Mouse (Mus musculus) cerebellum, adult 18-20 months (tissue): ENCODE results near the gene Klhl3.

Experiments
- DNase-seq, 2 experiments: peaks; one replicate each; pipeline ENCODE4 v3.0.0; 2021

Klhl3 gene

DNA sequence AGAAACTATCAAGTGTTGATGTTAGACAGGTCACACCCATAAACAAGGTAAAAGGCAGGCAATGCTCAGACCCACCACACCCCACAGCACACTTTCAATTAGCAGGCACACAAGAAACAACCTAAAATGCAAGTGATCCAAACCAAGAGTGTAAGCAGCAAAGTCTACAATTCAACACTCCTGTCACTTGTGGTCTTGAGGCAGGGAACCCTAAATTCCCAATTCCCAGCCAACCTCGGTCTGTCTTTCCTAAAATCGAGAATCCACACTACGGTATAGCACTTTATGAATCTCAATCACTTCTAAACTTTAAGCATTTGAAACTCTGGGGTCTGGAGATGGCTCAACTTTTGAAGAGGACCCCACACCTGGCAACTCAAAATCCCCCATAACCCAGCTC lies 10.9 kb upstream of the Klhl3 start:
- DNase-seq: no peak

DNA sequence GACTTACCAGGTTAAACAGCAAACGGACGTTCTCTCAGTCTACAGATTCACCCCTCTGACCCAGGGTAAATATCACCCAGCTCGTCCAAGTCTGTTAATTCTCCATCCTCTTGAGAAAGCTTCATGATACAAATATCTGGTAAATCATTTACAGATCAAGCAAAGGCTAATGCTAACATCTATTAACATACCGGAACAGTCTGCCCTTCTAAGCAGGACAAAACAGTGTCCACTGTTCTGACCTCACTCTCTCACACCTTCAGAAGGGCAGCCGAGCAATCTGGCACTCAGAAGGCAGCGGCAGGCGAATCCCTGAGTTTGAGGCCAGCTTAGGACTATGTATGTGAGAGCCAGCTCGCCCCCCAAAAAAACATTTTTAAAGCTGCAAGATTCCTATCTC lies 10.0 kb upstream of the Klhl3 start:
- DNase-seq: no peak

DNA sequence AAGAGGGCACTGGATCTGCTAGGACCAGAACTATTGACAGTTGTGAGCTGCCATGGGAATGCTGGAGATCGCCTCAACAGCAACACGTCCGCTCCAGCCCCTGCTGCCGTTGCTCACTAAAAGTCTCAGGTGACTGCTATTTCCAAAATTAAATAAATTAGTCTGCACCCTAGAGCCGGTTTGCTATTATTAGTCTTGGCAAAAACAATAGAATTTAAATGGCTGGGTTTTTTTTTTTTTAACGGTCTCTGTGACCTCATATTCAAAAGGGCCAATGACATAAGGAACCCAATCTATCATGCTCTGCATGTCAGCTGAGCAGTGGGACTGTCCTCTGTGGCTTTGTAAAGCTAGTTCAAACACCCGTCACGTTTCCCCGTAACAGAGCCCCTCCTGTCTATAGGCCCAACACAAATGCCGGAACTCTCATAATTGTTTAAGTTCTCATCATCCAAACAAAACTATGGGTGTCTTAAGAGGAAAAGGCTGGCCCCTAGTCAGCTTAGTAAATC lies 9.4 kb upstream of the Klhl3 start:
- DNase-seq: no peak

DNA sequence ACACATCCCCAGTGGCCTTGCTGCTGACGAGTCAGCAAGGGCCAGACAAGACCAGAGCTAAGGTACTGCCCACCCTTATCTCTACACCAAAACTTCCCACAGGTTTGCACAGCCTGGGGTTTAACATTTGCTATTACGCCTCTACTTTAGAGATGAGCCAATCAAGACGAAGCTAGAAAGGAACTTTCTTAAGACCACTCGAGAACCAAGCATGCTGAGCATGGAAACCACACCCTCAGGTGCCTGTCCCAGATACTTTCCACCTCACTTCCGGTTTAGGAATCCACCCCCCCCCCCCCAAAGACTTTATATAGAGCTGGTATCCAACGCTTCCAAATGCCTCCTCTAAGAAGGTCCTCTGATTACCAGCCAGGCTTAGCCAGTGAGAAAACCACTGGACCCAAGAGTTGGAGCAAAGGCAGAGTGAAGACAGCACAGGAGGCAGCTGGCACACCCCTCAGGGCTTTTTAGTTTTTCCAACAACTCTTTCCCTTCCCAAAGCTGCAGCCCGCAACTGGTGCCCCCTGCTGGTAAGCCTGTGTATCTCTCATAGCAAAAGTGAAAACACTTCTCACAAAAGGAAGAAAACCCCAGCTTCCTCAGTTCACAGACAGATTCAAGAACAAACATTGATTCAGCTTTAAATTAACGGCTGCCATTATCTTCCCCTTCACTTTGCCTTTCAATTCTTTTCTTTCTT lies 4.1 kb upstream of the Klhl3 start:
- peak; percentile 63 to 72 for DNase-seq

DNA sequence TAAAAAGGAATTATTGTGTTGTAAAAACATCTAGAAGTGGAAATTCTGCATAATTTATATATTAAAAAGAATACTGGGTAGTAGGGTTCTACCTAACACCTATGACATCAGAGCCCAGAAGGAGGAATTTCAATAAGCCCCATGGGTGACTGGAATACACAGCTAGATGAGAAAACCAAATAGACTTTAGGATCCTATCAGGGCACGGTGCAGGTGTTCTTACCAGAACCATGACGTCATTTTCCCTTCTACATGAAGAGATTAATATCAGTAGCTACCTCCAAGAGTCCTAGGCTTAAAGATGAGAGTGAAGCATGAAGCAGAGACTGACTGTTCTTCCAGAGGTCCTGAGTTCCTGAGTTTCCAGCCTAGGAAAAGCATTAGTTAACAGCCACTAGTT lies 3.4 kb upstream of the Klhl3 start:
- DNase-seq: no peak

DNA sequence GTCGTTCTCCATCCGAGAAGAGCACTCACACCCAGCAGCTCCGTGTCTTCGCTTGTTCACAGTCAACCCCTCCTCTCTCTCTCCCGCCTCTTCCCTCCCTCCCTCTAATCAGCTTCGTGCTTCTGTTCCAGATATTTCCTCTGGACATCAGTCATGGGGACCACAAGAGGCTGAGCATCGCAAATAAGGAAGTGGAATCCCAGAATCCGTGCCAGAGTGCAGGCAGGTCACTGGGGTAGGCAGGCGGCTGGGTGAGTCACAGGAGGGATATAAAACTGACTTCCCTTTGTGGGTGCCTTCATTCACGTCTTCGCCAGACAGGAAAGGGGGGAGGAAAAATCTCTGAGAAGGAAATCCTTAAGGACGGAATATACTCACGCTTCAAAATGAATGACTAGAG lies 1.8 kb upstream of the Klhl3 start:
- no peak for DNase-seq

DNA sequence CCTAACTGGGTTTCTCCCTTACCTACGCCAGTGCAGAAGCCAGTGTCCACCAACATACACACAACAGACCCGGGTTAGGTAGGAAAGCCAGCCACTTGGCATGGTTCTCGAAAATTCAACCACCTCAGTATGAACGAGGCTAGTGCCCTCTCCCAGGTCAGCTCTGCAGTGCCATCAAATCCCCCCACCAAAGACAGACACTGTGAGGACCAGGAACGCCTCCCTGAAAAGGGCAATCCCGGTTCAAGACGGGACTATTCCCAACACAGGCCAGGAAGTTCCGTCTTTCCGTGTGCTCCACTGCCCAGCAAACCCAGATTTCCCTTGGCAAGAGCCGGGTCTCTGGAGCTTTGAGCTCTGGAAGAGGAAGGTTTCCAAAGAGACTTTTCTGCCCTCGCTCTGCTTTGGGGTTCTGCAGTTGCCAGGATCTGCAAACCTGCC lies 771 bp downstream of the Klhl3 start:
- peak; percentile 44 to 55 for DNase-seq

DNA sequence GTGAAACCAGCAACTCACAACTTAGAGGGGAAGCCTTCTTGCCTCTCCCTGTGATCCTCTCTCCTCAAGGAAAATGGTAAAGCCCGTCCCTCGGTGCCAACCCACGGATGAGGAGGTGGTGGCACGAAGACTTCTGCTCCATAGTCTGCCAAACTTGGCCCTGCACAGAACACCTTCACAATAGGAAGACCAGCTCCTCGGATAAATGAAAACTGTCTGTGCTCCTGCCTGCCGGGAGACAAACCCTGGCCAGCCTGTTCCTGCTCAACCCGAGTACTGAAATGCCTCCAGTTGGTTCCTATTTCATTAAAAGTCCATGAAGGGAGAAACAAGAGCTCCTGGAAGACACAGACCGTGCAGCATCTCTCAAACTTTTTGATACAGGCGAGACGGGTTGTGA lies 1.2 kb downstream of the Klhl3 start:
- peak; percentile 29 to 48 for DNase-seq

DNA sequence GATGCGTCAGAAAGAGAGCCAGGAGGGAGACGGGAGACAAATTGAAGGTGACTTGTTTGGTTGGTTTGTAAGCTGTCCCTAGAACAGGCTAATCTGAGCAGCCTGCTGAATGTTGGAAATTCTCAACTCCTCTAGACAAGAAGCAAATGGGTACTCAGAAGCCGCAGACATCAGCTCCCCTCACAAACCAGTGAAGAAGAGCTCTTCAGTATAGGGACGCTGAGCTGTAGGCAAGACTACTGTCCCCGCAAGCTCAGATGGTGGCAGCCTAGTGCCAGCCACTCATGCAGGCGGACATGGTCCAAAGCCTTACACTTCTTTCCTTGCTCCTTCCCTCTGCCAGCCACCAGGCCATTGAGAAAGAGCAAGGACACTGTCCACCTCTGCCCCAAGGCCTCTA lies 2.1 kb downstream of the Klhl3 start:
- peak; percentile 51 to 52 for DNase-seq

DNA sequence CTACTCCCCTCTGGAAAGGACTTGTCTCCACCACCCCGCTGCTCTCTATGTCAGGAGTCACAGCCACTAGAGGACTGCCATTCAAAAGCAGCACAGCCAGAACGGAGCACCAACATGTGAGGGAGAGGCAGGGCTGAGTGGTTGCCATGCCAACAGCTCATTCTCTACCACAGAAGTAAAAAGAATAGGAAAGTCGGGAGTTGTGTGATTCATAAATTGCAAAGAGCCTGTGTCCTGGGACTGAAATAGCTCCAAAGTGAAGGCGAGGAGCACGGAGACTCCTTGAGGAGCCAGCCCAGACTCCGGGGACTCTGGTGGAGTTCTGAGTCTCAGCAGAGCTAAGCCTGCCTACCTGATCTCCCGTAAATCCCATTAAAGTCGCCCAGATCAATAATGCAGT lies 22.7 kb downstream of the Klhl3 start:
- DNase-seq: no peak

DNA sequence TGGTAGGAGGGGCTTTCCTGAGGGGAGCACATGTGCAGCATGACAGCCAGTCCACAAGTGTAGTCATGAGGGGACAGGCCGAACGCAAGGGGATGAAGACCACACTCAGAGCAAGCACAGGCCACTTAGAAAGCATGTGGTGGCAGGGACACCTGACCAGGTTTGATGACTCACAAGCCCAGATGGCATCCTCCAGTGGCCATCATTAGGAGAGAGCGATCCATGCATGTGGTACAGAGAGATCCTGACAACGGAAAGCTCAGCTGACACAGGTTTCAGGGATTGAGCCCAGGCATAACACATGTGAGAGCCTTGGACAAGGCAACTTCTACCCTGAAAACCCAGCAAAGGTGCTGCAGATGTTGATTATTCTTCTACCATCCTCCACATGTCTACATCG lies 29.0 kb downstream of the Klhl3 start:
- peak; percentile 54 to 66 for DNase-seq

DNA sequence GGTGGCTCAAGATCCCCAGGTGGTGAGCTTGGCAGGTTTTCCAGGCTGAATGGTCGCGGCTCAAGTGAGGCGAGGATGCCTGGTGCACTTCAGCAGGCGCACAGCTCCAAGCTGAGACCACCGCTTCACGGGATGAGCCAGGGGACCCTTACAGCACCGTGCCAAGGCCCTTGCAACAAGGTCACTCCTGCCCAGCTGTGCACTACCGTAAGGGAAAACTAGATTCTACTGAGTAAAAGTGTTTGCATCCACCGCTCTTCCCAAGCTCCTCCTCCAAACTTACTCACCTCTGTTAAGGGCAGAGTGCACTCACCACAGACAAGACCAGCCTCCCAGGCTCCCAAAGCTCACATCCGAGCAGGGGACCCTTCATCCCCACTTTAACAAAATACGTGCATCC lies 29.9 kb downstream of the Klhl3 start:
- no peak for DNase-seq

DNA sequence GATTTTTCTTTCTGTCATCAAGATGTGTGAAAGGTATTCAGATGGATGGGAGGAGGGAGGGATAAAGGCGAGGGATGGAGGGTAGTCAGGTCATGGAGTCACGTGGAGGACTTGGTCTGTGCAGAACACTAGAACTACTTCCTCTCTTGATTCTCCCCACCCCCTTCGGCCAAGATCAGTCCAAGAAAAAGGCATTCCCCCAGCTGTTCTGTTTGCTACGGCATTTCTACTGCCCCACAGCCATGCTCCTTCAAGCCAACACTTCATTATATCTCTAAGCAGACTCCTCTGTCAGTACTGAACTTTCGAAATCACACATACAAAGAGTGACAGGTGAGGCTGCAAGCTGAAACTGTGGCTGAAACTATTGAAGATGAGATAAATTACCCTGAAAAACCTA lies 30.3 kb downstream of the Klhl3 start:
- no peak for DNase-seq

DNA sequence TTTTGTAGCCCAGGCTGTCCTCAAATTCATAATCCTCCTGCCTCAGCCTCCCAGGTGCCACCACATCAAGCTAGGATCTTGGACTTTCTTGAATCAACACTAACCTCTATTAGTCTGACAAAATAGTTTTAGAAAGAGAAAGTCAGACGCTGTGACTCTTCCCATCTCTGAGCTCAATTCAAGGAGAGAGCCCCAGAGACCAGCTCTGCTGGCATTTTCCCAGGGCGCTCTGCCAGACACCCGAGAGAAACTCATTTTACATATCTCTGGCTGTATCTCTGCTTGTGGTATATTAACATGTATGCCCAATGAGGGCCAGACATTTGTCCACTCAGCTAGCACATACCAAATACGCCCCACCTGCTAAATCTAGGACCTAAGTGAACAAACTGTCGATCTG lies 35.0 kb downstream of the Klhl3 start:
- peak in 1 of 2 experiments; percentile 41 for DNase-seq

DNA sequence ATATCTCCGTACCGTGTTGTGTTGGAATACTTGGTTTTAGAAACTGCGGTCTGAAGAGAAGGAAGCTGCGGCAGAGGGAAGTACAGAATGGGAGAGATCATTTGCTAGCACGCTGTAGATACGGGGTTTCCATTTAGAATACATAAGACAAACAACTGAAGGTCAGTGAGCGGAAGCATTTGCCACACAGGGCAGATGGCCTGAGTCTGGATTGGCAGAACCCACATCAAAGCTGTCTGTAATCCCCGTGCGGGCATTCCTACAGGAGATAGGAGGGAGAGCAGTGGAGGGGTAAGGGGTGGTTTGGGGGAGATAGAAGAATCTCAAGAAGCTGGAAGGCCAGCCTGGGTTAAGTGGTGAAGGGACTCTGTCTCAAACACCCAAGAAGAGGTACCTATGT lies 38.5 kb downstream of the Klhl3 start:
- DNase-seq: peak; percentile 56 to 57

DNA sequence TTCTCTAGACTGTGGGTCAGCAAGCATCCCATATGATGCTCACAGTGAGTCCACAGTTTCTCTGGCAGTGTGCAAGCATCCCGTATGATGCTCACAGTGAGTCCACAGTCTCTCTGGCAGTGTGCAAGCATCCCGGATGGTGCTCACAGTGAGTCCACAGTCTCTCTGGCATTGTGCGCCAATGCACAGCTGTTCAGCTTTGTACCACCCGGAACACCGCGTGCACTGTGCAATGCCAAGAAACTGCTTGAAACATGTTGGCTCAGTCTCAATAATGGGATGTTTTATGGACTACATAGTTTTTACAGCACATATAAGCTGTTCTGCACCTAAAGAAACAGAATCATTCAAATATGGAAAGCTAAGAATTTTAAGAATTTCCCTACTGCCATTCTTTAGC lies 38.9 kb downstream of the Klhl3 start:
- peak; percentile 58 to 62 for DNase-seq

DNA sequence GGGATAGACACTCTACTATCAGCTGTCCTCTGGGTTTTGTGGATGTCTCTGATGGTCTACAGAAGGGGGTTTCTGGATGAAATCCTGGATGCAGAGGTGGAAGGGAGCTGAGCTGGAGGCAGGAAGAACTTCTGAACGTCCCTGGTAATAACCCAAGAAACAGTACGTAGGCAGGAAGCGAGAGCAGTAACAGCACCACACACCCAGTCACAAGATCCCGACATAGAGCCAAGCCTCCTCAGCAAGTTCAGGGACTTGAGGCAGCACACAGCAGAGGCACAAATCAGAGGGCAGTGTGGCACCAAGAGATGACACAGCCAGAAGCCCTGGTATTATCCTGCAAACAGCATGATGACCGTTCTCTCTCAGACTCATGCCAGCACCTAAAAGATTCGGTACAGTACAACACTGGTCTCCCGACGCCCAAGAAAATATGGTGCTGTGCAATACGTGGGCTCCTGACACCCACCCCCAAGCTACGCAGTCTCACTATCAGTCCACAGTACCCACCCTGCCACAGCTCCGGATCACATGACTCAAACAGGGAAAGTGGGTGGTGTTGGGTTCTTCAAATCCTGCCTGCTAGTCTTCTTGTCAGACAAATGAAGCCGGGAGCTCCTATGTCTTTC lies 40.0 kb downstream of the Klhl3 start:
- no peak for DNase-seq

DNA sequence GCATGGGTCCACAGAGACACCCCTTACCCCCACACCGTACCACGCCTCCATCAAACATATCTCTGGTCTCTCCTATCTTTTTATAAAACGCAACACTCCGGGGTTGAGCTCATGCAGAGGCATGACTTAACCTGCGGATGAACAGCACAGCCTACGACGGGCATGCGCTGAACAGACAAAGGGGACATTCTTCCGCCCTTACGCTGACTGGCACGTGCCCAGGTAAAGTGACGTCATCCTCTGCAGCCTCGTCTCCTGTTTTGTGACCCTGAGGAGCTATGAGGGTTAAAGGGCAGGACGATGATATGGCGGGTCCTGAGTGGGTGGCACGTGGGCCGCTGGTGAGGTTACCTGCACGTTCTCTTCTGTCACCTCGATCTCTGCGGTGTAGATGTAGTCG lies 42.2 kb downstream of the Klhl3 start:
- DNase-seq: no peak

DNA sequence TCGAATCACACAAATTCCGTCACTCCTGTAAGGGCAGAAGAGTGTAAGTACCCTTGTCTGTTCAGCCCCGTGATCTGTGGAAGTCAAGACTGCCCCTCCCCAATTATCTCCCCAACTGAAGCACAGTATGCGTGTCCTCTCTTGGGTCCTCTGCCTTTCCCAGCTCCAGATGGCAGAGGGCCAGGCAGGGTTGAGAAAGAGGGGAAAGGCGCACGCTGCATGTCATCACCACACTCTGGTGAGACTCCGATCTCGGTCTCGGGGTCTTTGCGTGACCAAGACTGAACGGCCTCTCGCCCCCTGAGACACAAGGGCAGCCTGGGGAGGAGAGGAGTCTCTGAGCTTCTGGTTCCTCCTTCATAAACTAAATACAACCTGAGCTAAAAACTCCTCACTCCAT lies 42.9 kb downstream of the Klhl3 start:
- DNase-seq: no peak

DNA sequence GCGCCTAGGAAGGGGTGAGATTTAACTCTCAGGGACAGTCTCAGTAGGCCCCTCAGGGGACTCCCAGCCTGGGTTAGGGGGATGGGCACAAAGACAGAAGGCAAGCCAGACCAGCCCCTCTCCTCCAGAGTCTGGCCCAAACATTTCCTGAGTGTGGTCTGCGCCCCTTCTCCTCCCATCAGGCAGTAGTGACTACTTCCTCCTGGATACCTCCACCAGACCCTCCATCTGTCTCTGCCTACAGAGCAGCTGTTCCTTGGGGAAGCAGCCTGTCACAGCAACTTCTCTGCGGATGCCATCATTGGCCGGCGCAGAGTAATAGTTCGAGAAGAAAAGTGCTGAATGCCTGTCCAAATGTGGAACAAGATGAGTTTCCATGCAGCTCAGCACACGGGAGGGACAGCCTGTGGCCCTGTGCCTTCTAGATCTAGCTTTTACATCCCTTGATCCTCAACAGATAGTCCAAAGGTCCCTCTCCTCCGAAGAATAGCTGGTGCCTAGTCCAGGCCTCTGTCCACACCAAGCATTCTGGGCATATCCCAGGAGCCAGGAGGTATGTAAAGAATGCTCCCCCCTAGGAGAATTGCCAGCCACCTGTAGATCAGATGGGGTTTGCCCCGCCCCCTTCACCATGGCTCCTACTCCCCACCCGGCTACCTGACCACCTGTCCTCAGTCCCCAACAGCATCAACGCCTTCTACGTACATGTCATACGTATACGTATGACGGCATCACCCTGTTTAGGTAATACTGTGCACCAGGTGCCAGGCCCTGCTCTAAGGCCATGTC lies 44.8 kb downstream of the Klhl3 start:
- DNase-seq: no peak

DNA sequence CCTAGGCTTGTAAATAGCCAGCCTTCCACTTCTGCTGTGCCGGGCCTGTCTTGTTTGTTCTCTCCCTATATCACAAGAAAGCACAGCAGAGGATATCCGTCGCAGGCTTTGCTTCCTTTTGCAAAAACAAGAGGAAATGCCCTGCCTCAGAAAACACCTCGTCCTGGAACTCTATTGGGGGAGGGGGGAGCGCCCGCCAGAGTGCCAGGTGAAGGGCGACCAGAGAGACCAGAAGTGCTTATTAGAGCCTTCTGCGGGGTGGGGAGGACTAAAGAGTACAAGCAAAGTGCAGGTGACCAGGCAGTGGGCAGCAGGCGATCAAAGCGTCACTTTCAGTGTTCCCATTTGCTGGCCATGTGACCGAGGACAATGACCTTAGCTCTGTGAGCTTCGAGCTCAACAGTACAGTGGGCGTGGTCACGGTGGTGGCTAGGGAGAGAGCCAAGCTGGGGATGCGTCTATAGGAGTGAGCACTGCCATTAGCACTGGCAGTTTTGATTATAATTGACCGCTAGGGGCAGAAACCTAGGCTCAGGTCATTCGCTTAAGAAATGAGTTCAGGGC lies 45.8 kb downstream of the Klhl3 start:
- no peak for DNase-seq

DNA sequence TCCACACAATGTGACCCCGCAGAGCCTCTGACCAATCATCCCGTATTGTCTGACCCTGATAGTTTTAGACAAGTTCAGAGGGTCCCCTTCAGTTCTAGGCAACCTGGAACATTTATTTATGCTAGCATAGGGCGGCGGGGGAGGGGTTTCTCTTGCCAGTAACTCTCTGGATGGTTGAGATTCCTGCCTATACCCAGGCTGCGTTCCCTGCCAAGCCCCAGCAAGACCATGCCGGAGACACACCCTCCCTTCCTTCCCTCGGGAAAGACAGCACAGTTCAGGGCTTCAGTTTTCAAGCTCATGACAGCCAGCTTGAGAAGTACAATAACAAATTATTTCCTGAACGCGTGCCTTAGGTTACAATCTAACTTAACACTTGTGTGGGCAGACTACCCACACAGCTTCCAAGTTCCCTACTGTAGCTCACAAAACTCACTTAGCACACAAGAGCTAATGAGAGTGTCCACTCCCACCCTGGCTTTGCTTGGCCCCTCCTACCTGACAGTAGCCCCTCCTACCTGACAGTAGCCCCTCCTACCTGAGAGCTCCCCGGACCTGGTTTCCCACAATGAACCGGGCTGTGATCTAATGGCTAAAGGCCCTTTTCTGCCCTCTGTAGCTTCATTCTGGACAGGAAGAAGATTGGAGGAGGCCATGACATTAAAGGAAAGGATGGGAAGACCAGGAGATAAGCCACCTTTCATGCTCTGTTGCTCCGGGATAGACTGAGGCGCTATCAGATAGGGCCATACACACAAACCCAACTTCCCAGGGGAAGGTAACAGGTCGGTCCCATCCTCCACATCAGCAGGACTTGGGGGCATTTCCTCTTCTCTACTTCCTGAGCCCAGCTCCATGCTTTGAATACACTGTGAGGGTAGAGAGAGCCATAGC lies 46.6 kb downstream of the Klhl3 start:
- no peak for DNase-seq
